ENCODE assay signal across 12 mouse cellular contexts in the genomic region with DNA sequence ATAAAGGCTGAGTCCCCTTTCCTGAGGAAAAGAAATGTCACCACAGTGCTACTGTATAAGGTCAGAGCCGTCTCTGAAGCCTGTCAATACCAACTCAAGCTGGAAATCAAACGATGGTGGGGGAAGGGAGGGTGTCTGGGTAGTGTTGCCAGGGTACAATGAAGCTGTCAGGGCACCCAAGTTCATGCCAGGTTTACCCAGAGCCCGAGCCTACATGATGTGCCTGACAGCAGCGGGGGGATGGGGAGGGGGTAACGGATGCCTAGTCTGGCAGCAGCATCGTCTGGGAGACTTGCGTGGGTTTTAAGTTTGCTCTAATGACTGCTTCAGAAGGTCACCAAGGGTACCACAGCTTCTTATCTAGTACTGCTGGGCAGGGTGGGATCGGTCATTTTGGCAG. TPM values are rescaled to one million over a fixed set of nuclear protein-coding genes. Genes with fewer than 3 reads are reported as not detected.
DNase-seq lines count a peak whose midpoint lies in the region; ATAC-seq and TF ChIP-seq lines count a peak whose summit lies in the region.
"Had no signal": no experiment of that assay in that cellular context is flagged by ENCODE, and none has a peak within 500 bp of the region (broad histone marks: within the 10 kb centered on the region; RNA-seq: fewer than 3 reads in every experiment).

No protein-coding gene starts in this region.

- no peak overlapping the region for H3K4me2 ChIP-seq in forebrain, embryonic 14.5 days (ENCODE audit: low read length)
- H3K4me2 ChIP-seq in forebrain, embryonic 11.5 days (ENCODE audit: low read depth, low read length, severe bottlenecking): no peak overlapping the region
- no peak overlapping the region for H3K4me2 ChIP-seq in lung, embryonic 16.5 days (ENCODE audit: low read depth, low read length)
- 0 out of 2 replicates have a peak overlapping the region, but pooled peaks have one; percentile 6 for H3K4me2 ChIP-seq in forebrain, postnatal 0 days (ENCODE audit: low read depth)
- no peak overlapping the region for H3K4me2 ChIP-seq in midbrain, embryonic 16.5 days (ENCODE audit: low read length)
- H3K4me2 ChIP-seq: embryonic facial prominence, embryonic 12.5 days; heart, embryonic 11.5 days; intestine, embryonic 15.5 days; liver, embryonic 12.5 days had no signal

- peak; percentile 64 for ATAC-seq in forebrain, embryonic 14.5 days
- no peak; the same call in 1 of the 2 replicates for ATAC-seq in forebrain, embryonic 11.5 days (replicated peaks; ENCODE audit: low FRiP score)
- no peak for ATAC-seq in lung, embryonic 16.5 days (ENCODE audit: low read depth)
- ATAC-seq in forebrain, postnatal 0 days: peak; percentile 58
- peak; percentile 43; the same call in 1 of the 2 replicates for ATAC-seq in midbrain, embryonic 16.5 days
- ATAC-seq: liver, embryonic 12.5 days had no signal

- TF ChIP-seq CTCF in forebrain, postnatal 0 days (IDR thresholded peaks at IDR 0.05; ENCODE audit: low read depth): no peak

- H3K27me3 ChIP-seq in forebrain, embryonic 14.5 days (replicated peaks; ENCODE audit: control insufficient read depth, insufficient read depth, low read length): no peaks in the 10 kb centered on the region
- H3K27me3 ChIP-seq in forebrain, embryonic 11.5 days (ENCODE audit: control insufficient read depth, insufficient read depth, low read length): no peaks in the 10 kb centered on the region
- H3K27me3 ChIP-seq in lung, embryonic 16.5 days (ENCODE audit: control insufficient read depth, insufficient read depth, low read depth, low read length): no peaks in the 10 kb centered on the region
- no peaks in the 10 kb centered on the region for H3K27me3 ChIP-seq in forebrain, postnatal 0 days (ENCODE audit: insufficient read depth, low read length)
- no peaks in the 10 kb centered on the region for H3K27me3 ChIP-seq in midbrain, embryonic 16.5 days (ENCODE audit: control insufficient read depth, insufficient read depth, low read depth, low read length)
- H3K27me3 ChIP-seq: embryonic facial prominence, embryonic 12.5 days; intestine, embryonic 15.5 days; liver, embryonic 12.5 days had no signal

- no peak overlapping the region for H3K9ac ChIP-seq in forebrain, embryonic 14.5 days (ENCODE audit: low read length)
- no peak overlapping the region for H3K9ac ChIP-seq in forebrain, embryonic 11.5 days (ENCODE audit: low read length)
- no peak overlapping the region for H3K9ac ChIP-seq in lung, embryonic 16.5 days (ENCODE audit: low read length)
- no peak overlapping the region for H3K9ac ChIP-seq in forebrain, postnatal 0 days
- no peak overlapping the region for H3K9ac ChIP-seq in midbrain, embryonic 16.5 days (ENCODE audit: low read depth, low read length)
- H3K9ac ChIP-seq: embryonic facial prominence, embryonic 12.5 days; intestine, embryonic 15.5 days; liver, embryonic 12.5 days had no signal

- no peaks in the 10 kb centered on the region for H3K9me3 ChIP-seq in forebrain, embryonic 14.5 days (replicated peaks; ENCODE audit: control insufficient read depth, low read length)
- H3K9me3 ChIP-seq in forebrain, embryonic 11.5 days (ENCODE audit: control insufficient read depth, low read length): no peaks in the 10 kb centered on the region
- no peaks in the 10 kb centered on the region for H3K9me3 ChIP-seq in lung, embryonic 16.5 days (ENCODE audit: control insufficient read depth, low read length)
- H3K9me3 ChIP-seq in forebrain, postnatal 0 days (ENCODE audit: low read length): no peaks in the 10 kb centered on the region
- H3K9me3 ChIP-seq in midbrain, embryonic 16.5 days (replicated peaks; ENCODE audit: control insufficient read depth, low read length, poor library complexity, severe bottlenecking): no peaks in the 10 kb centered on the region
- H3K9me3 ChIP-seq: embryonic facial prominence, embryonic 12.5 days; intestine, embryonic 15.5 days; liver, embryonic 12.5 days had no signal

- peaks cover 22% of the 10 kb centered on the region for H3K4me1 ChIP-seq in forebrain, embryonic 14.5 days (ENCODE audit: control insufficient read depth, insufficient read depth, low read length)
- H3K4me1 ChIP-seq in forebrain, embryonic 11.5 days (replicated peaks; ENCODE audit: control insufficient read depth, insufficient read depth, low read length): 0 out of 2 replicates have a peak, but pooled peaks cover 2% of the 10 kb centered on the region
- H3K4me1 ChIP-seq in lung, embryonic 16.5 days (replicated peaks; ENCODE audit: control insufficient read depth, insufficient read depth, low read length): peaks cover 40% of the 10 kb centered on the region
- H3K4me1 ChIP-seq in forebrain, postnatal 0 days (ENCODE audit: insufficient read depth): peaks cover 16% of the 10 kb centered on the region
- peaks cover 5% of the 10 kb centered on the region; the same call in 1 of the 2 replicates for H3K4me1 ChIP-seq in midbrain, embryonic 16.5 days (ENCODE audit: control insufficient read depth, insufficient read depth, low read length)

- 50% methylated on average over 8 of the region's 8 CpGs for WGBS in forebrain, embryonic 14.5 days
- WGBS in forebrain, embryonic 11.5 days: 85% methylated on average over 8 of the region's 8 CpGs
- WGBS in lung, embryonic 16.5 days: 58% methylated on average over 8 of the region's 8 CpGs
- 34% methylated on average over 8 of the region's 8 CpGs for WGBS in forebrain, postnatal 0 days
- WGBS in midbrain, embryonic 16.5 days: 64% methylated on average over 8 of the region's 8 CpGs

- no peak overlapping the region for H3K4me3 ChIP-seq in forebrain, embryonic 14.5 days (ENCODE audit: low read depth, low read length)
- H3K4me3 ChIP-seq in forebrain, embryonic 11.5 days (ENCODE audit: low read depth, low read length): no peak overlapping the region
- no peak overlapping the region for H3K4me3 ChIP-seq in lung, embryonic 16.5 days (ENCODE audit: low read length)
- no peak overlapping the region for H3K4me3 ChIP-seq in forebrain, postnatal 0 days (ENCODE audit: low read depth, low read length)
- no peak overlapping the region for H3K4me3 ChIP-seq in midbrain, embryonic 16.5 days (ENCODE audit: low read depth, low read length)
- H3K4me3 ChIP-seq: embryonic facial prominence, embryonic 12.5 days; intestine, embryonic 15.5 days; liver, embryonic 12.5 days had no signal

- no peak overlapping the region for H3K27ac ChIP-seq in forebrain, embryonic 14.5 days (ENCODE audit: low read depth, low read length)
- no peak overlapping the region for H3K27ac ChIP-seq in forebrain, embryonic 11.5 days (ENCODE audit: low read depth, low read length)
- H3K27ac ChIP-seq in lung, embryonic 16.5 days (ENCODE audit: low read length): 0 out of 2 replicates have a peak overlapping the region, but pooled peaks have one; percentile 20
- no peak overlapping the region for H3K27ac ChIP-seq in forebrain, postnatal 0 days (ENCODE audit: low read depth, low read length)
- H3K27ac ChIP-seq in midbrain, embryonic 16.5 days (ENCODE audit: low read length): no peak overlapping the region
- H3K27ac ChIP-seq: embryonic facial prominence, embryonic 12.5 days; intestine, embryonic 15.5 days; liver, embryonic 12.5 days had no signal

- peak; percentile 64 for DNase-seq in forebrain, embryonic 14.5 days (ENCODE audit: low spot score)
- DNase-seq in forebrain, embryonic 11.5 days (ENCODE audit: low spot score): no peak
- no peak for DNase-seq in lung, postnatal 4 days
- peak; percentile 20 for DNase-seq in forebrain, postnatal 0 days
- DNase-seq in gastrocnemius, postnatal 10 days: no peak
- DNase-seq: cerebellum, adult 9-11 months had no signal

- peaks cover 19% of the 10 kb centered on the region for H3K36me3 ChIP-seq in forebrain, embryonic 14.5 days (ENCODE audit: control insufficient read depth, insufficient read depth, low read length)
- peaks cover 2% of the 10 kb centered on the region for H3K36me3 ChIP-seq in forebrain, embryonic 11.5 days (ENCODE audit: control insufficient read depth, insufficient read depth, low read length)
- peaks cover 10% of the 10 kb centered on the region for H3K36me3 ChIP-seq in lung, embryonic 16.5 days (ENCODE audit: control insufficient read depth, insufficient read depth, low read length)
- peaks cover 13% of the 10 kb centered on the region; the same call in 1 of the 2 replicates for H3K36me3 ChIP-seq in forebrain, postnatal 0 days (ENCODE audit: insufficient read depth)
- H3K36me3 ChIP-seq in midbrain, embryonic 16.5 days (ENCODE audit: control insufficient read depth, insufficient read depth, low read length): peaks cover 13% of the 10 kb centered on the region

RNA-seq across cellular contexts. Expression of gene Snx18, which starts 23.1 kb away (rescaled TPM):
- 12.1 and 12.2 TPM in 2 replicates for polyA plus RNA-seq in forebrain, embryonic 14.5 days (2014; fragmentation: Nextera tagmentation; extraction: Ambion mirVana)
- polyA plus RNA-seq in forebrain, embryonic 11.5 days (2014; fragmentation: Nextera tagmentation; extraction: Ambion mirVana): 18.7 and 21.1 TPM in 2 replicates
- polyA plus RNA-seq in lung, embryonic 16.5 days (2015; fragmentation: Nextera tagmentation; extraction: Ambion mirVana): 14.8 and 15.3 TPM in 2 replicates
- 30.7 and 35.5 TPM in 2 replicates for total RNA-seq in forebrain, postnatal 0 days (2014; rRNA removed)
- 9.0 and 10.3 TPM in 2 replicates for polyA plus RNA-seq in forebrain, postnatal 0 days (2015; fragmentation: Nextera tagmentation; extraction: Ambion mirVana)
- polyA plus RNA-seq in midbrain, embryonic 16.5 days (2015; fragmentation: Nextera tagmentation; extraction: Ambion mirVana): 6.5 and 7.5 TPM in 2 replicates
- total RNA-seq in gastrocnemius, postnatal 10 days (2021): 10 to 100 TPM; 20.1 to 25.7 TPM

Comparison
In these comparisons a context has a peak if more than half of its experiments do, and no peak if none do; other contexts are left out.
1. ATAC-seq: peak in forebrain, embryonic 14.5 days (single experiment), forebrain, postnatal 0 days (single experiment) and midbrain, embryonic 16.5 days (single experiment); none in forebrain, embryonic 11.5 days (single experiment) and lung, embryonic 16.5 days (single experiment).
2. DNase-seq: peak in forebrain, embryonic 14.5 days (single experiment) and forebrain, postnatal 0 days (single experiment); none in forebrain, embryonic 11.5 days (single experiment), lung, postnatal 4 days (0 of 2) and gastrocnemius, postnatal 10 days (single experiment).